Mouse (Mus musculus) heart, embryonic 10.5 days (tissue): ENCODE measurements around the gene Cmtm1. TPM values are rescaled to one million over a fixed set of nuclear protein-coding genes. Genes with fewer than 3 reads are reported as not detected.
A peak's percentile ranks its signal among the peaks of the same experiment; 100 is the strongest.

ENCODE experiments used
- DNase-seq: peaks from one replicate; pipeline ENCODE4 v3.0.0-alpha.2; 2017; ENCODE audit warnings: low spot score
- H3K27ac ChIP-seq: fragments of 300-500 bp; sonication (generic); 2 replicates; pipeline ENCODE4 v1.5.1; 2016; ENCODE audit warnings: mild to moderate bottlenecking
- H3K27me3 ChIP-seq: fragments of 300-500 bp; sonication (generic); 2 replicates; pipeline ENCODE4 v1.6.1; 2016; ENCODE audit warnings: mild to moderate bottlenecking; ENCODE audit not compliant: poor library complexity, insufficient read depth, severe bottlenecking
- H3K36me3 ChIP-seq: fragments of 300-500 bp; sonication (generic); 2 replicates; pipeline ENCODE4 v1.6.1; 2016; ENCODE audit warnings: mild to moderate bottlenecking, moderate library complexity
- H3K4me1 ChIP-seq: fragments of 300-500 bp; sonication (generic); 2 replicates; pipeline ENCODE4 v1.6.1; 2016; ENCODE audit warnings: mild to moderate bottlenecking
- H3K4me3 ChIP-seq: fragments of 300-500 bp; sonication (generic); 2 replicates; pipeline ENCODE4 v1.5.1; 2016; ENCODE audit warnings: mild to moderate bottlenecking, moderate library complexity
- H3K9me3 ChIP-seq: fragments of 300-500 bp; sonication (generic); 2 replicates; pipeline ENCODE4 v1.6.1; 2016; ENCODE audit warnings: mild to moderate bottlenecking, moderate library complexity
- WGBS: fragments of 180-500 bp; shearing (Covaris S2); methylation state at CpG from one replicate; pipeline ENCODE4 v1.1.7; 2016; 5-methylcytosine and 5-hydroxymethylcytosine counted together
- polyA plus RNA-seq: library from polyadenylated mRNA; unstranded; fragments of >200 nt; fragmentation: Nextera tagmentation; extraction: Ambion mirVana; gene quantifications from 2 replicates; pipeline ENCODE4 v1.2.1, GENCODE M21; 2016

The Cmtm1 gene
- polyA plus RNA-seq, 1 experiment from 2014 or later = not detected

DNA sequence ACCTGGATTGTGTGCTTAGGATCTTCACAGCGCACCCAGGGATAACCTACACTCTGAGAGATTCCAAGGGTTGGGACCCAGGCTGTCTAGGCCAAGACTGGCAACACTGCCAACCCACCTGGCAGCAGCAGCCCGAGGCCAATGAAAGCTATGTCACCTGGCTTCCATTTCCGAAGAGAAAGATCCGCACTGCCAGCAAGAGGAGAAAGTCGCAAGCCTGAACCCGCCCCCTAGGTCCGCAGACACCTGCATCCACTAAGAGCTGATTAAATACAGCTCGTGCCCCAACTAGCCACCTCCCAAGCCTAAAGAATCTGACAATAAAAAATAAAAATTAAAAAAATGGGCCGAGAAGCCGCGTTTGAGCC is 62.1 kb downstream of the Cmtm1 start:
- peaks cover 3% of the 10 kb centered on the region; the same call in 1 of the 2 replicates for H3K36me3 ChIP-seq
- peak overlapping the region; percentile 81 for H3K4me3 ChIP-seq
- no peaks in the 10 kb centered on the region for H3K27me3 ChIP-seq
- H3K27ac ChIP-seq = peak overlapping the region; percentile 90
- no peaks in the 10 kb centered on the region for H3K9me3 ChIP-seq
- DNase-seq = no peak
- H3K4me1 ChIP-seq = peaks cover 23% of the 10 kb centered on the region
- WGBS = 5% methylated on average over 11 of the region's 11 CpGs

DNA sequence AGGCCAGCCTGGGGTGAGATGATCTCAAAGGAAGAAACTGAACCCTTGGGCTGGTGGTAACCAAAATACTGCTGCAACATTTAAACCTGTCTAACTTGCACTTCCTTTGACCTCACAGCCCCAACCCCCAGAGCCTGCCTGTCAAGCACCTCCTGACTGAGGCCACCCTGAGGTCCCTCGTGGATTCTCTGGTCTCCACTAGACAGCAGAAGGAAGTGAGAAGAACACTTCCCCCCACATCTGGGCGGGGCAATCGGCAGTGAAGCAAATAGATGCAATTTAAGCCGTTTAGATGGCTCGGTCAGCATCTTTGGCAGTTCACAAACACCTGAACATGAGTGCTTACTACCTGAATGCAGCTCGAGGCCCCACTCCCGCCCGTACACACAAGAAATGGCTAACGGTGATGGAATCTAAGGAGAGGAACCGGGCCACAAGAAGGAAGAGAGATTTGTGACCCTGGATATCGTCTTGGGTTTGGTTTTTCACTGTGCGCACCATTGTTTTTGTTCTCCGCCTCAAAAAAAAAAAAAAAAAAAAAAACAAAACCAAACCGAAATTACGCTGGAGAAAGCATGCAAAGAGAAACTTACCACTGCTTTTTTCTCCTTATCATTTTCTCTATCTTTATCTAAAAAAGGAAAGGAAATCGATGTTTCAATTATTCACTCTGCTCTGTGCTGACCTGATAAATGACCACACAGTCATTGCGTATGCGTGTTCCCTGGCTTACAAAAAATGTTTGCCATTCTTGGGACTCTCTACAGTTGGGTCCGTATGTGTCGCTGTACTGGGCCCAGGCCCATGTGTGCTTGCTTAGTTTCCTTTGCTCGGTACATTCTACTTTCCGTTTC is 62.7 kb downstream of the Cmtm1 start:
- no peak for DNase-seq
- Histone ChIP-seq H3K27ac (0 out of 2 replicates have a peak overlapping the region, but pooled peaks have one; percentile 90), H3K4me3 (peak overlapping the region; percentile 81), H3K9me3 (no peaks in the 10 kb centered on the region), H3K27me3 (no peaks in the 10 kb centered on the region), H3K4me1 (peaks cover 23% of the 10 kb centered on the region), H3K36me3 (peaks cover 9% of the 10 kb centered on the region; the same call in 1 of the 2 replicates)
- 68% methylated on average over 22 of the region's 22 CpGs for WGBS

DNA sequence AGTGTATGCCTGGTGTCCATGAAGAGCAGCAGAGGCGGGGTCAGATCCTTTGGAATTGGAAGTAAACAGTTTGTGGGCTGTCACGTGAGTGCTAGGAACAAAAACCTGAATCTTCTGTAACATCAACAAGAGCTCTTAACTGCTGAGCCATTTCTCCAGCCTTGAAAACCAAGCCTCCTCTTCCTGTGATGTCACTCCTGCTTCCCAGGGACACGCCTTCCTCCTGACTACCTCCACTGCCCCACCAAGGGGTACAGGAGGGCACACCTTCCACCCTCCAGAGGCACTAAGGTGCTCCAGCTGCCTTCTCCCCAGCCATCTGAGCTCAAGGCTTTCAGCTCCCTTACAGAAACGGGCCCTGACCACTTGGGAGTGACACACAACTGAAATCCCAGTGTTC is 63.3 kb downstream of the Cmtm1 start:
- Histone ChIP-seq H3K36me3 (peaks cover 16% of the 10 kb centered on the region; the same call in 1 of the 2 replicates), H3K27me3 (no peaks in the 10 kb centered on the region), H3K9me3 (no peaks in the 10 kb centered on the region), H3K4me1 (peaks cover 20% of the 10 kb centered on the region), H3K4me3 (no peak overlapping the region), H3K27ac (no peak overlapping the region)
- DNase-seq = no peak
- WGBS = 82% methylated on average over 4 of the region's 4 CpGs

Other genes with a start within 250 kb of the Cmtm1 start
- gene Cdh5, start 208.5 kb downstream of the Cmtm1 start, polyA plus RNA-seq = 34.1 and 40.4 TPM in 2 replicates
- gene Bean1, start 139.7 kb downstream of the Cmtm1 start, polyA plus RNA-seq = 0.07 and 0.23 TPM in 2 replicates
- 13.0 and 17.3 TPM in 2 replicates for gene Tk2, start 61.6 kb downstream of the Cmtm1 start, polyA plus RNA-seq
- 31.1 and 36.2 TPM in 2 replicates for gene Cklf, start 59.3 kb downstream of the Cmtm1 start, polyA plus RNA-seq
- gene Cmtm2a, start 17.0 kb downstream of the Cmtm1 start, polyA plus RNA-seq = not detected in 2 replicates
- gene Gm45711, start 64 bp downstream of the Cmtm1 start, polyA plus RNA-seq = not detected in 2 replicates
- not detected in 2 replicates for gene Gm11020, start 11.4 kb upstream of the Cmtm1 start, polyA plus RNA-seq
- not detected in 2 replicates for gene Cmtm2b, start 12.1 kb upstream of the Cmtm1 start, polyA plus RNA-seq
- gene Cmtm3, start 29.3 kb upstream of the Cmtm1 start, polyA plus RNA-seq = 86.9 and 103 TPM in 2 replicates
- gene Cmtm4, start 85.7 kb upstream of the Cmtm1 start, polyA plus RNA-seq = 1.1 and 1.7 TPM in 2 replicates
- 50.8 and 58.6 TPM in 2 replicates for gene Dync1li2, start 132.9 kb upstream of the Cmtm1 start, polyA plus RNA-seq
- 0.16 and 0.21 TPM in 2 replicates for gene Terb1, start 199.8 kb upstream of the Cmtm1 start, polyA plus RNA-seq
- gene Nae1, start 224.5 kb upstream of the Cmtm1 start, polyA plus RNA-seq = 91.2 and 95.6 TPM in 2 replicates
- 0.90 and 2.3 TPM in 2 replicates for gene Car7, start 224.5 kb upstream of the Cmtm1 start, polyA plus RNA-seq